Mouse (Mus musculus): ENCODE data around the gene Aebp1. TPM values are rescaled to one million over a fixed set of nuclear protein-coding genes. Genes with fewer than 3 reads are reported as not detected.
A peak's percentile ranks its signal among the peaks of the same experiment; 100 is the strongest.
"Not testable (repeated sequence)": the region's sequence is repeated elsewhere in the genome, so short reads cannot be mapped to it uniquely, and the experiment has no call there.

The Aebp1 gene
- total RNA-seq, 1 experiment from 2014 or later: 434 TPM

- peak; percentile 69 for DNase-seq
These were observed 5.8 kb upstream of the Aebp1 start for GRCm38 (mm10) chr11:5855902-5856301.

GRCm38 (mm10) chr11:5856479-5857130 lies 5.1 kb upstream of the Aebp1 start:
- DNase-seq: no peak

GRCm38 (mm10) chr11:5858723-5859122 lies 3.0 kb upstream of the Aebp1 start:
- no peak for DNase-seq

GRCm38 (mm10) chr11:5859883-5860550 lies 1.7 kb upstream of the Aebp1 start:
- no peak for DNase-seq

- DNase-seq: no peak
These were observed 1.1 kb upstream of the Aebp1 start for GRCm38 (mm10) chr11:5860639-5861038.

GRCm38 (mm10) chr11:5862394-5863105 lies 803 bp downstream of the Aebp1 start:
- DNase-seq: peak; percentile 69

GRCm38 (mm10) chr11:5867196-5867595 lies 5.4 kb downstream of the Aebp1 start:
- DNase-seq: no peak

- no peak for DNase-seq
These were observed 6.6 kb downstream of the Aebp1 start for GRCm38 (mm10) chr11:5868324-5868723.

GRCm38 (mm10) chr11:5869331-5869730 lies 7.6 kb downstream of the Aebp1 start:
- DNase-seq: no peak

- no peak for DNase-seq
These were observed 8.3 kb downstream of the Aebp1 start for GRCm38 (mm10) chr11:5870069-5870468.

- no peak for DNase-seq
These were observed 11.0 kb downstream of the Aebp1 start for GRCm38 (mm10) chr11:5872707-5873106.

GRCm38 (mm10) chr11:5873192-5873591 lies 11.4 kb downstream of the Aebp1 start:
- DNase-seq: no peak

- no peak for DNase-seq
These were observed 15.7 kb downstream of the Aebp1 start for GRCm38 (mm10) chr11:5877421-5877820.

- peak; percentile 99 for DNase-seq
These were observed 16.3 kb downstream of the Aebp1 start, which contains the start of gene Pold2 for GRCm38 (mm10) chr11:5877921-5878526. TSS of gene Pold2 (minus strand) at chr11:5878292.

- no peak for DNase-seq
These were observed 16.9 kb downstream of the Aebp1 start for GRCm38 (mm10) chr11:5878661-5879060.

GRCm38 (mm10) chr11:5879905-5880304 lies 18.2 kb downstream of the Aebp1 start:
- DNase-seq: peak; percentile 59

- no peak for DNase-seq
These were observed 20.8 kb downstream of the Aebp1 start for GRCm38 (mm10) chr11:5882518-5882917.

- DNase-seq: peak; percentile 55
These were observed 24.4 kb downstream of the Aebp1 start for GRCm38 (mm10) chr11:5886187-5886586.

- DNase-seq: no peak
These were observed 25.5 kb downstream of the Aebp1 start for GRCm38 (mm10) chr11:5887250-5887649.

- DNase-seq: not testable (repeated sequence)
These were observed 26.8 kb downstream of the Aebp1 start for GRCm38 (mm10) chr11:5888563-5888962.

GRCm38 (mm10) chr11:5892151-5892591 lies 30.4 kb downstream of the Aebp1 start:
- DNase-seq: no peak

GRCm38 (mm10) chr11:5892810-5893368 lies 31.1 kb downstream of the Aebp1 start:
- DNase-seq: no peak

Measured in adrenal gland, postnatal 25 days (tissue).